ENCODE assay signal across 9 mouse cellular contexts in the genomic region with DNA sequence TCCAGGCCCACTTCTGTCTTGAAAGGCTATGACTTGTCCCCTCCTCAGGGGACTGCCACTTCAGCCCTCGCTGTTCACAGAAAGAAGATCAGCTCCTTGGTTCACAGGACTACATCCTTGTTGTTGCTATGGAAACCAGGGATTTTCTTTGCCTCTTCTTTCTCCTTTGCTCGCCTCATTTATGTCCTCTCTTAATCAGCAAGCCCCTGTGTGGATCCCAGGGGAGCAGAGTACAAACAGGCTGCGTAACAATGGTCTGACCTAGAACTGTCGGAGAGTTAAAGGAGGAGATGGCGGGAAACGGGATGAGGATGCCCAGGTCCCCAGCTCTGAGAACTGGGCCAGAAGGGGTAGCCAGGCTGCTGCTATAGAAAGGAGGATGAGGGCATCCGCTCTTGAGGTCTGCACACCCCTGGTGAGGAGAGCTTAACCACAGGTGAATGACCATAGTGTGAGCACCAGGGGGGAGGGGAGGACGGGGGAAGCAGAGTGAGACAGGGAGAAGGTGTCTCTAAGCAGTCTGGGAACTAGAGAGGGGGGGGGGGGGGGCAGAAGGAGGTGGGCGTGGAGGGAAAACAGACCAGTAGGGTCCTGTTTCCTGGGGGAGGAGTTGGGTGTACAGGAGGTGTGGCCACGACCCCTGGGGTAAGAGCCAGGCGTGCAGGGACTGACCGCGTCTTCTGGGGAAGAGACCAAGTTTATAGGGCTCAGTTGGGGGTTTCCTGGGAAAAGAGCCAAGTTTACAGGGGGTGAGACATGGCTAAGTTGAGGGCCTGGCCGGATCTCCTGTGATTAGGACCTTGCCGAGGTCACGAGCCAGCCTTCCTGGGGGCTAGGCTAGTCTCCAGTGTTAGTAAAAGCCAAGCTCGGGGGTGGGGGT. TPM values are rescaled to one million over a fixed set of nuclear protein-coding genes. Genes with fewer than 3 reads are reported as not detected.
DNase-seq lines count a peak whose midpoint lies in the region; ATAC-seq lines count a peak whose summit lies in the region.
"Had no signal": no experiment of that assay in that cellular context is flagged by ENCODE, and none has a peak within 500 bp of the region (broad histone marks: within the 10 kb centered on the region; RNA-seq: fewer than 3 reads in every experiment).

No protein-coding gene starts in this region.

- H3K9me3 ChIP-seq in kidney, embryonic 14.5 days (ENCODE audit: control insufficient read depth, low read length), result no peaks in the 10 kb centered on the region
- no peaks in the 10 kb centered on the region for H3K9me3 ChIP-seq in midbrain, embryonic 16.5 days (replicated peaks; ENCODE audit: control insufficient read depth, low read length, poor library complexity, severe bottlenecking)

- H3K4me2 ChIP-seq in kidney, embryonic 14.5 days (replicated peaks; ENCODE audit: low read depth, low read length), result peak overlapping the region; percentile 51
- H3K4me2 ChIP-seq in midbrain, embryonic 16.5 days (ENCODE audit: low read length), result peak overlapping the region; percentile 45

- peak; percentile 85 for ATAC-seq in kidney, embryonic 14.5 days (ENCODE audit: low FRiP score, low TSS enrichment)
- ATAC-seq in midbrain, embryonic 16.5 days, result peak; percentile 66
- ATAC-seq in inflammation-experienced regulatory T-cells, adult 6 months, result no peak

- H3K36me3 ChIP-seq in kidney, embryonic 14.5 days (ENCODE audit: control insufficient read depth, insufficient read depth, low read length), result no peaks in the 10 kb centered on the region
- no peaks in the 10 kb centered on the region for H3K36me3 ChIP-seq in midbrain, embryonic 16.5 days (ENCODE audit: control insufficient read depth, insufficient read depth, low read length)

- H3K4me3 ChIP-seq in kidney, embryonic 14.5 days (ENCODE audit: low read length), result peak overlapping the region; percentile 21
- H3K4me3 ChIP-seq in midbrain, embryonic 16.5 days (ENCODE audit: low read depth, low read length), result peak overlapping the region; percentile 20

- 3% methylated on average over 15 of the region's 17 CpGs for WGBS in kidney, embryonic 14.5 days
- WGBS in midbrain, embryonic 16.5 days, result 2% methylated on average over 16 of the region's 17 CpGs

- peak overlapping the region; percentile 37; the same call in 1 of the 2 replicates for H3K27ac ChIP-seq in kidney, embryonic 14.5 days (ENCODE audit: low read depth, low read length)
- peak overlapping the region; percentile 92 for H3K27ac ChIP-seq in midbrain, embryonic 16.5 days (ENCODE audit: low read length)

- peak overlapping the region; percentile 50; the same call in 1 of the 2 replicates for H3K9ac ChIP-seq in kidney, embryonic 14.5 days (ENCODE audit: low read depth, low read length)
- peak overlapping the region; percentile 43; the same call in 1 of the 2 replicates for H3K9ac ChIP-seq in midbrain, embryonic 16.5 days (ENCODE audit: low read depth, low read length)

- no peaks in the 10 kb centered on the region for H3K27me3 ChIP-seq in kidney, embryonic 14.5 days (ENCODE audit: control insufficient read depth, insufficient read depth, low read length)
- no peaks in the 10 kb centered on the region for H3K27me3 ChIP-seq in midbrain, embryonic 16.5 days (ENCODE audit: control insufficient read depth, insufficient read depth, low read depth, low read length)

- peaks cover 6% of the 10 kb centered on the region; the same call in 1 of the 2 replicates for H3K4me1 ChIP-seq in kidney, embryonic 14.5 days (ENCODE audit: control insufficient read depth, insufficient read depth, low read length)
- peaks cover 16% of the 10 kb centered on the region for H3K4me1 ChIP-seq in midbrain, embryonic 16.5 days (ENCODE audit: control insufficient read depth, insufficient read depth, low read length)

- DNase-seq in kidney, adult 8-10 months, result no peak
- DNase-seq in cerebellum, adult 18-20 months, result peak; percentile 72 to 73
- DNase-seq in forelimb bud, embryonic 11.5 days (ENCODE audit: low read depth, low spot score), result peak; percentile 30
- no peak for DNase-seq in gastrocnemius, adult 8-10 months (ENCODE audit: low spot score in 2 of 2)
- no peak for DNase-seq in right cerebral cortex, postnatal 10 days (ENCODE audit: low spot score in 2 of 2)

RNA-seq across cellular contexts. Expression of gene Jph3, which starts 31.4 kb away (rescaled TPM):
- polyA plus RNA-seq in kidney, embryonic 14.5 days (2014; fragmentation: Nextera tagmentation; extraction: Ambion mirVana), result 0.30 and 0.46 TPM in 2 replicates
- 105 and 106 TPM in 2 replicates for polyA plus RNA-seq in midbrain, embryonic 16.5 days (2015; fragmentation: Nextera tagmentation; extraction: Ambion mirVana)
- total RNA-seq in gastrocnemius, adult 8-10 months (2022), result not detected
- not detected for polyA plus RNA-seq in inflammation-experienced regulatory T-cells, adult 6 months (2017; shearing (Covaris generic))
- total RNA-seq: MEL had no signal

RNA-seq across cellular contexts. Expression of gene Zcchc14, which starts 45.3 kb away (rescaled TPM):
- 19.3 and 26.9 TPM in 2 replicates for polyA plus RNA-seq in kidney, embryonic 14.5 days (2014; fragmentation: Nextera tagmentation; extraction: Ambion mirVana)
- 23.9 and 28.2 TPM in 2 replicates for polyA plus RNA-seq in midbrain, embryonic 16.5 days (2015; fragmentation: Nextera tagmentation; extraction: Ambion mirVana)
- total RNA-seq in gastrocnemius, adult 8-10 months (2022), result 10 to 100 TPM; 14.2 to 19.2 (median 15.7) TPM
- polyA plus RNA-seq in inflammation-experienced regulatory T-cells, adult 6 months (2017; shearing (Covaris generic)), result 1 to 10 TPM in 1 of 3 experiments, under 1 TPM in 2; 0.09 to 1.0 (median 0.22) TPM

Comparison
In these comparisons a context has a peak if more than half of its experiments do, and no peak if none do; other contexts are left out.
1. DNase-seq: peak in cerebellum, adult 18-20 months (2 of 2) and forelimb bud, embryonic 11.5 days (single experiment); none in kidney, adult 8-10 months (0 of 2), gastrocnemius, adult 8-10 months (0 of 2) and right cerebral cortex, postnatal 10 days (0 of 2).
2. RNA of gene Jph3, which starts 31.4 kb away (polyA plus RNA-seq): 105 to 106 TPM in midbrain, embryonic 16.5 days; 0.30 to 0.46 TPM in kidney, embryonic 14.5 days and not detected in inflammation-experienced regulatory T-cells, adult 6 months; every median in the first group is over 10 times any median in the second.
3. RNA of gene Zcchc14, which starts 45.3 kb away (polyA plus RNA-seq): 19.3 to 26.9 TPM in kidney, embryonic 14.5 days and 23.9 to 28.2 TPM in midbrain, embryonic 16.5 days; 0.09 to 1.0 TPM in inflammation-experienced regulatory T-cells, adult 6 months; every median in the first group is over 10 times any median in the second.